Mouse (Mus musculus): ENCODE measurements at regions not wholly inside any gene's neighbourhood (a gene's known extent, or its start where the extent isn't known, plus 50 kb on each side); places are given as distances from the start of the nearest gene placed in this dataset.

GRCm38 (mm10) chr8:50004254-50004653 lies 1160.5 kb upstream of the Tenm3 start:
- no peak overlapping the region for H3K4me2 ChIP-seq (replicated peaks)
- H3K9me3 ChIP-seq (ENCODE audit: control insufficient read depth, low read length), result peaks cover 5% of the 10 kb centered on the region; the same call in 1 of the 2 replicates
- no peak overlapping the region for H3K27ac ChIP-seq
- no peak overlapping the region for H3K4me3 ChIP-seq (replicated peaks; ENCODE audit: low read length)
- no peaks in the 10 kb centered on the region for H3K4me1 ChIP-seq (replicated peaks; ENCODE audit: control insufficient read depth, insufficient read depth, low read length)
- no peak for ATAC-seq (ENCODE audit: low FRiP score)
- WGBS, result 64% methylated on average over 1 of the region's 1 CpGs
- no peak for DNase-seq (ENCODE audit: low spot score)
- H3K27me3 ChIP-seq (ENCODE audit: control insufficient read depth, insufficient read depth, low read length), result no peaks in the 10 kb centered on the region
- H3K9ac ChIP-seq, result no peak overlapping the region
- H3K36me3 ChIP-seq (replicated peaks; ENCODE audit: control insufficient read depth, insufficient read depth), result no peaks in the 10 kb centered on the region

- H3K4me3 ChIP-seq (replicated peaks; ENCODE audit: low read length), result no peak overlapping the region
- ATAC-seq (ENCODE audit: low FRiP score) (no peak), DNase-seq (ENCODE audit: low spot score) (no peak)
- H3K4me1 ChIP-seq (replicated peaks; ENCODE audit: control insufficient read depth, insufficient read depth, low read length), result 0 out of 2 replicates have a peak, but pooled peaks cover under 1% of the 10 kb centered on the region
- no peak overlapping the region for H3K4me2 ChIP-seq (replicated peaks)
- WGBS, result 79% methylated on average over 2 of the region's 2 CpGs
- no peak overlapping the region for H3K9ac ChIP-seq
- H3K36me3 ChIP-seq (replicated peaks; ENCODE audit: control insufficient read depth, insufficient read depth), result no peaks in the 10 kb centered on the region
- H3K27me3 ChIP-seq (ENCODE audit: control insufficient read depth, insufficient read depth, low read length), result no peaks in the 10 kb centered on the region
- no peak overlapping the region for H3K27ac ChIP-seq
- H3K9me3 ChIP-seq (ENCODE audit: control insufficient read depth, low read length), result no peaks in the 10 kb centered on the region
Observed at GRCm38 (mm10) chr8:50003641-50004040, 1159.9 kb upstream of the Tenm3 start.

GRCm38 (mm10) chr8:49998281-49999037 lies 1154.7 kb upstream of the Tenm3 start:
- Histone ChIP-seq H3K27me3 (ENCODE audit: control insufficient read depth, insufficient read depth, low read length) (no peaks in the 10 kb centered on the region), H3K4me3 (replicated peaks; ENCODE audit: low read length) (no peak overlapping the region), H3K36me3 (replicated peaks; ENCODE audit: control insufficient read depth, insufficient read depth) (no peaks in the 10 kb centered on the region), H3K27ac (no peak overlapping the region), H3K4me1 (replicated peaks; ENCODE audit: control insufficient read depth, insufficient read depth, low read length) (peaks cover 6% of the 10 kb centered on the region; the same call in 1 of the 2 replicates), H3K9me3 (ENCODE audit: control insufficient read depth, low read length) (no peaks in the 10 kb centered on the region), H3K9ac (no peak overlapping the region), H3K4me2 (replicated peaks) (0 out of 2 replicates have a peak overlapping the region, but pooled peaks have one; percentile 11)
- ATAC-seq (ENCODE audit: low FRiP score) (no peak), DNase-seq (ENCODE audit: low spot score) (peak; percentile 30)
- 29% methylated on average over 8 of the region's 8 CpGs for WGBS
